Mouse (Mus musculus) embryo, embryonic 11 days (tissue): Measurements from ENCODE around the gene Ryr2.
"Not testable (repeated sequence)": the region's sequence is repeated elsewhere in the genome, so short reads cannot be mapped to it uniquely, and the experiment has no call there.

Experiments
- DNase-seq: peaks from one replicate; pipeline ENCODE4 v3.0.0-alpha.2; 2015

The Ryr2 gene

DNA sequence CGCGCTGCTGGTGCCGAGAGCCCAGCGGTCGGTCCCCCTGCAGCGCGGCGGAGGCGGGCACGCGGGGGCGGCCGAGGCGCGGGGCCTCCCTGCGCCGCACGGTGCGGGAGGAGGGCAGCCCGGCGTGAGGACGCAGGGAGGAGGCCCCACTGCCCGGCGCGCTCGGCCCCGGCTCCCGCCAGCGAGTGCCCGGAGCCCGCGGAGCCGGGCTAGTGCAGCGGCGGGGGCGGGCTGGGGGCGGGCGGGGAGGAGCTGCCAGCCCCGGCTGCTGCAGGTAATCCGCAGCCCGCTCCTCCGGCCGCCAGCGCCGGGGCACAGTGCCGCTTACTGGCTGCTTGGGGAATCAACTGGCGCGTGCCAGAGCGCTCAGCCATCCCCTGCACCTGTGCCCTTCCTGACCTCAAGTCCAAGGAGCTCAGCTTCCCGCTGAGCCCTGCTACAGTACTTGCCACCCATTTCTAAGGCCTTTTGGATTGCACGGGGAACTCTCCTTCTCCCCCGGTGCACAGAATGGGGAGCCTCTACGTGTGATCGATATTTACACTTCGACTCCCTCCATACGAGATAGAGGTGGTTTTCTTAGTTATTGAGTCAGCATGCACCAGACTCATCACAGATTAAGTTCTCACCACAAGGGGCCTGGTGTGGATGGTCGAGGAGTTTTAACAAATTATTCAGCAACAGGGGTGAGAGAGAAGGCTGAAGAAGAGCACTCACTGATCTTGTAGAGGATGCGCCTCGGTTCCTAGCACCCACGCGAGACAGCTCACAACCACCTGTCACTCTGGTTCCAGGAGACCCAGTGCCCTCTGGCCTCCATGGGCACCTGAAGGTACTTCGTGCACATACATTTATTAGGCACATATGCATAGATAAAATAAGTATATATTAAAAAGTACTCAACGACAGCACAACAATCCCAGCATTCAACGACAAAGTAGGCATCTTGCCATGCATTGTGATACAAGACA is at the start of gene Ryr2:
Ryr2 (minus strand) TSS at position 284 of the 971 bp plus-strand sequence.
- peak; percentile 86 for DNase-seq

DNA sequence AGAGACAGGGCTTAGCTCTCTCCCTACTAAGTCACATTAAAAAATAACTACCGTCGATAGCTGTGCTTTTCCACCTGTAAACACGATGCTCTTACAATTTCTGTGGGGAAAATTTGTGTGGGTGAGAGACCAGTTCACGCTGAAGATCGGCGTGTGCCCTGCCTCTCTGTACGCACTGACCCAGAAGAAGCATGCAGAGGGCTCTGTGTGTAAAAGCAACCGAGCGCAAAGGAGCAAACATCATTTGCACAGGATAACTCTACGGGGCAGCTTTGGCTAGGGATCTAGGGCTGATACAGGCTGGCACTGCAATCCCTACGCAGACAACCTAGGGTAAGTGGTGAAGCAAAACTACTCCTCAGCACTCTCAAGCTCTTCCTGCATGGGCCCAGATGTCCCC is 47.2 kb upstream of the Ryr2 start:
- DNase-seq, result no peak

DNA sequence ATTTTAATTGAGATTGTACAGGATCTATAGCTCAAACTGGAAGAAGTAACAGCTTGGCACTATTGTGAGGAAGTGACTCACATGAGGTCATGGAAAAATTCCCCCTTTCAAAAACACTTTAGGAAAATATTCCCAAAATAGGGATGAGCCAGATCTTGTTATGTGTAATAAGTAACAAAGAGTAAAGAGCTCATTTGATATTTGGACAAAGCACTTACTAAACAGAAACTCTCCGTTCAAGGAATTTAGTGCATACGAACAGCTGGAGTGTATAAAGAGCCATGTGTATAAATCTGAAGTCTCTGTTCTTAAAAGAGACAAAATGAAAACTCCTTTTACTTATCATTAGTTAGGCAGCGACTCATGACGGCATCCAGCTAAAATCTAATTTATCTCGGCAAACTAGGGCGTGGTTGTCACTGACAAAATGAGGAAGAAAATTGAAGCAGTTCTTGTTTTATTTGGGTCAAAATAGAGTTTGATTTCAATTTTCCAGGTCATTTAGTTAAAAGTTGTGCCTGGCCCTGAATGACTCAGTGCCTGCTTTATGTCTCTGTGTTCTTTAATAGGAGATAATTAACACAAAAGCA is 40.3 kb upstream of the Ryr2 start:
- no peak for DNase-seq

DNA sequence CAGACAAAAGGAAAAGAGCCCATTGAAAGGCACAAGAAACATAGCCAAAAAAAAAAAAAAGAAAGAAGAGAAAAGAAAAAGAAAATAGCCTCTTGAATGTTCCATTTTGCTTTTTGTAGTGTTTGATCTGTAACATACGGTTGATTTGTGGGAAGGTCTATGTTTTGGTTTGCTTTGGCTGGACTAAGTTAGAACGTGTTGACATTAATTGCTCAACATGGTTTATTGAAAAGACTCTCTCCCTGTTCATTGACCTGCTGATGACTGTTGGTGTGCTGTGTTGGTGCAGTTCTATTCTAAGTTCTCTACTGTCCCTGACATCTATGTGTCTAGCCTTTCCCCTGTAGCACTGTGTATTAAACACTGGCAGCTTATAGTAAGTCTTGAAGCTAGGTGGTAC is 39.7 kb upstream of the Ryr2 start:
- no peak for DNase-seq

DNA sequence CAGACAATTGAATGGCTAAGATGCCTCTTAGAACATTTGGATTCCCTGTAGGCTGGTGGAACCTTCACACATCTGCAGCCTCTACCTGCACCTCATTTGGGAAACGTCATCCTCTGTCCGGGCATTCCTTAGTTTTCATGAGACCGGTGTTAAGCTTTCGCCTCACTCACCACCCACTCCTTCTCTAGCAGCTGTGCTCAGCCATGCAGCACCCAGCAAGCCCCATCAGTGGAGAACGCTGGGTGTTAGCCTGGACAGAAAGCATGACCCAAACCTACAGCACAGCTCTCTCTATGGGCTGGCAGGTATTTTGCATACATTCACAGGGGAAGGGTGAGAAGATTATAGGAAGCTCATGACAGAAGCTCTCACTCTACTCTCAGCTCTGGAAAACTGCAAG is 36.6 kb upstream of the Ryr2 start:
- DNase-seq, result no peak

DNA sequence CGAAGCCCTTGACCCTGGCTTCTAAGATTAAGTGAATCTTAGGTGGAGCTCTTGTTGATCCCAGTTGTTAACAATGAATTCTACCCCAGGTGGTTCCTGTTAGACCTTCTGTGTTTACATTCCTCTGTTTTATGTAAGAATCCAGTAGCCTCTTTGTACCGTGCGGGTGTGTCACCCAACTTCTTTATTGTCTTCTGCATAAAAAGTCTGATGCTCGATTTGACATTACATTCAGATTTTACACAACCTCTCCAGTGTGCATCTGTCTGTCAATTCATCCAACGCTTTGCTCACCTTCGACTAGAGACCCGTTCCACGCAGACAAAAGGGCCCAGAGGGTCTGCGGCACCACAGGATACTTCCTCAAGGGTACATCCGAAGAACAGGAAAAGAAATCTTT is 29.7 kb upstream of the Ryr2 start:
- DNase-seq, result not testable (repeated sequence)

DNA sequence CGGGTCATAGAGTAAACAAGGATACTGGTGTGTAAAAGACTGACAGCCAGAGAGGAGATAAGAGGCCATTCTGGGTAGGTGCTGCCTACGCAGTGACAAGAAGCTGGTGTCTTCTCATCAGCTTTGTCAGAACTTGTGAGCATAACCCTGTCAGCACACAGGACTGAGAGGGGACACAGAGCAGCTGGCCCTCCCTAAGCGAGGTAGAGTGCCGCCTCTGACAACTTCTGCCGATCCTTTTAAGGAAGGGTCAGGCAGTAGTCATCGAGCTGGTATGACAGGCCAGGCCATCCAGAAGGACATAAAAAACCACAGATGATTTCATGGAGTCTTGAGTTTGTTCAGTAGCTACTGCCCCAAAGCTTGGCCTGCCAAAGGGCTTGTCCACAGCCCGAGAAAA is 26.8 kb upstream of the Ryr2 start:
- DNase-seq, result no peak

DNA sequence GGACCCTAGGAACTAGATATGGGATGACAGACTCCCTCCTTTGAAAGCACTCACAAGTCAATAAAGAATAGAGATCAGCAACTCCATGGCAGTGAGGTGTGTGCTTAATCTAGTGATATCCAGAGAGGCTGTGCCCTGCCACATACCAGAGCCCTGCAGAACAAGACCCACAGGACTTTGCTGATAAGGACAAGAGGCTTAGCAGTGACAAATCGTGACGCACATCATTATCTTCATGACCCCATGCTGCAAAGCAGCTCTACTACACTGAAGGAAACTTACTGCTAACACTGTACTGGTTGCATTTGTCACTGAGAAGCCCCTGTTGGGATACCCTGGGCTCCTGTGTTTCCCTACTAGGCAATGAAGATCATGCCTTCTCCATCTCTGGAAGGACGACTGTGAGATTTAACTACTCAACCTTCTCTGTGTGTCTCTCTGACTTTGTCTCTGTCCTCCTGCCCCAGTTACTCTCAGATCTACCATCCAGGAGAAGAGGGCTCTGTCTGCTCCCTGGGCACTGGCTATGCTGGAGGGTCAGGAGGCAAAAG is 25.5 kb upstream of the Ryr2 start:
- DNase-seq, result no peak

DNA sequence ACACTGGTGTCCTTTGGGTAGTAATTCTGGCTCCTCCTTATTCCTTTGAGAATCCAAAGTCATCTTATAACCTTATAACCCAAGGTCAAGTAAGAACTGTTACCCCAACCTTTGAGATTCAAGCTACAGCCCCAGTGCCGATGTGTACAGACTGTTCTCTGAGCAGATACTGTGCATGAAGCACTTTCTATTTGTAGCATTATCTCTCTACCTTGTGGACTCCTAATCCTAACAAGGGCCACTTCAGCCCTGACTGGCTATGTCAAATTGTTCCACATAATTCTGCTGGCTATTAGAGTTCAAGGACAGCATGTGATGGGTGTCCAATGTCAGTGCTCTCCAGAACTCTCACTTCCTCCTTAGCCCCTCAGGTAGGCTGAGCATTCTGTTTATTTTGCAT is 22.4 kb upstream of the Ryr2 start:
- DNase-seq, result no peak

DNA sequence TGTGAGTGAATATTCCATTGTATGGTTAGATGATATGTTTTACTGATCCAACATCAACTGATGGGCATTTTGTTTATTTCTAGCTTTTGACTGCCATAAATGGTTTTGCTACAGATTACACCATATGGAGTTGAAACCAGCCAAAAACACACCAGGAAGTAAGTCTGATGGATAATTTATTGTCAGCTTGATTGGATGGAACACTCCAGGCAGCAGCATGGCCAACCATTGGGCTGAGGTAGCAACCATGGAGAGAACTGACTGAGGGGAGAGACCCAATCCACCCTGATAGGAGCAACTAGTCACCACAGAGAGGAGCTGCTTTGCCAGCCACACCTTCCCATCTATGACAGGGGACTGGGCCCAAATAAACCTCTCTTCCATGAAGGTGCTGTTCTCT is 19.4 kb upstream of the Ryr2 start:
- DNase-seq, result no peak

DNA sequence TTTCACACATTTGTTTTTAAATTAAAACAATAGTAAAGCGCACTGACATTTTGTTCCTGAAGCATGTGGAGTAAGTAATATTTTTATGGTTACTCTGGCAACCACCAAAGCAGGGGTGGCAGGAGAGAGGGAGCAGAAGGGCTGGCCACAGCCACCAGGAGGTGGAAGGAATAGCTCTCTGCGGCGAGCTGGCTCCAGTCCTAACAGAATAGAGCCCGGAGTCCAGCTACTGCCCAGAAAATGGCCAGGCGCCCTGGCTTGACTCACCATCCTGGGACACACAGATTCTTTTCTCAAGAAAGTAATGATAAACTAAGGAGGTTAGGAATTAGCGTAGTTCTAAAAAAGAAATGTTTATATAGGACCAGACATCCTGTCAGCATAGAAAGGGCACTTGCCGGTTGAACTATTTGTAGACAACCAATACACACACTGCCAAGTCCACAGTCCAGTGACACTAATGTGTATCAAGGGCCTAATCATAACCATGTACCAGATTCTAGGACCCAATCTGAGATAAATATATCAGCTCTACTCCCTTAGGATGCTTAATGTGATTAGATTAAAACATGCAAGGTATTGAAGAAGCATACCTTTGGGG is 18.3 kb upstream of the Ryr2 start:
- DNase-seq, result no peak

DNA sequence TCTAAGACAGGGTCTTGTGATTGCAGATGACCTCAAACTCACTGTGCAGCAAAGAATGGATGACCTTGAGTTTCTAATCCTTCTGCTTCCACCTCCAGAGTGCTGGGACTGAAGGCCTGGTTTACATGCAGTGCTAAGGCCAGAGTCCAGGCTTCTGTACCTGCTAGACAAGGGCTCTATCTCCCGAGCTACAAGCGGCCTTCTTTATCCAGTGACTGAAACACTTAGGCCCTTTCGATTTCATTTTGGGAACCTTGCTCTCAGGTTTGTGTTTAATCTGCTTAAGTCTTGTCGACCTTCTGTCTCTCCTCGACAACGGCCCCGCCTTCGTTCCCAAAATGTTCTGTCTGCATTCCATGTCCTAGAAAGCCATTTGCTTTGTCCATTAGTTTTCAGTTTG is 8.8 kb upstream of the Ryr2 start:
- no peak for DNase-seq

DNA sequence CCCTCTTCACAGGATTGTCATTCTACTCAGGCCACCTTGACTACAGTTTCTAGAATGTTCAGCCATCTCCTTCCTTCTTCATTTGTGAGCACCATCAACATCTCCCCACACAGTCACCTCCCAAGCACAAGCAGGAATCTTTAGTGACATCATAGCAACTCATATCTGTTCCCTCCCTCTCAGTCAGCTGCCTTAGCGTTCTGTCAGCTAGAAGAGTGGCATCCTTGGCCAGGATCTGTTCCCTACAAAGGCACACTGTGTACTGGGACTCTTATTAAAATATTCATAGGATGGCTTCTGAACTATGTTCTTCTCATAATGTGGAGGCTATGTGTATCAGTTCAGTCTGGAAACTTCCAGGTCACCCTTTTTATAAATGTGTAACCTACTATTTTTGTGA is 8.1 kb upstream of the Ryr2 start:
- DNase-seq, result no peak

DNA sequence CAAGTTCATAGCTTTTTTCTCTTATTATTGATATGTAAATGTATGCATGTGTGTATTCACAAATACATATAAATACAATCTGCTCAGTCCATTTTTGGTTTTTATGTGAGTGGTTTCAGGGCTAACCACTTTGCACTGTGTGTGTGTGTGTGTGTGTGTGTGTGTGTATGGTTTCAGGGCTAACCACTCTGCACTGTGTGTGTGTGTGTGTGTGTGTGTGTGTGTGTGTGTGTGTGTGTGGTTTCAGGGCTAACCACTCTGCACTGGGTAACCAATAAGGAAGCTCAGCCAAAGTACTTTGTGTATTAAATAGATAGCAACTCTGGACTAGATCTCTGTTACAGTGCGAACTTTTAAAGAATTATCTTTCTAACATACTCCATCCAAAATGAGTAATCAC is 2.2 kb upstream of the Ryr2 start:
- no peak for DNase-seq

DNA sequence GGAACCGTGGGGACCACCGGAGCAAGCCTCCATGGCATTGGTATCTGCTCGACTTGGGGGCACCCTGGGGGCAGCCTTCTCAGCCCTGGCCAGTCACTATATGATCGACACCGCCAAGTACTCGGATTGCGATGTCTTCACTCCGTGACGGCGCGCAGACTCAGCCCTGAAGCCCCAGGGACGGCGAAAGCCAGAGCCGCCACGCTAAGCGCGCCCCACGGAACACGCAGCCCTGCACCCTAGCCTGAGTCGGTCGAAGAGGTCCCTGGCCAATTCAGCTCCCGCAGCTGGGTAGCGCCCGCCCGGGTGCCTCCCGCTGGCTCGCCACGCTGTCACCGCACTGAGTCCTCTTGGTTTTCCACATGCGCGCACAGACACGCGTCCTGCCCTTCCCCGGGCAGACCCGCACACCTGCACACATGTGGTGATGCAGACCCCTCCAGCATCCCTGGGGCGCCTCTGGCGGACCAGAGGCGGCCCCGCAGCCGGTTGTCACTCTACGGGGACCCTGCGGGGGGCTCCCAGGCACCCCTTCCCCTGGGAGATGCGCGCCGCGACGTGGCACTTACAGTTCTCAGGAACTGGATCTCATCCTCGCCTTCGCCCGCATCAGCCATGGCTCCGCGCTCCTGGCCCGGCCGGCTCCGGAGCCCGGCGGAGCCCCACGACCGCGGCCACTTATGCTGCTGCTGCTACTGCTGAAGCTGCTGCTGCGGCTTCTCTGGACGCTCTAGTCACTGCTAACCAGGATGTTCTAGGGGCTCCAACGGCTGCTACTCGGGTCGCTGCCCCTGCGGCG is 716 bp downstream of the Ryr2 start:
- peak; percentile 59 for DNase-seq

DNA sequence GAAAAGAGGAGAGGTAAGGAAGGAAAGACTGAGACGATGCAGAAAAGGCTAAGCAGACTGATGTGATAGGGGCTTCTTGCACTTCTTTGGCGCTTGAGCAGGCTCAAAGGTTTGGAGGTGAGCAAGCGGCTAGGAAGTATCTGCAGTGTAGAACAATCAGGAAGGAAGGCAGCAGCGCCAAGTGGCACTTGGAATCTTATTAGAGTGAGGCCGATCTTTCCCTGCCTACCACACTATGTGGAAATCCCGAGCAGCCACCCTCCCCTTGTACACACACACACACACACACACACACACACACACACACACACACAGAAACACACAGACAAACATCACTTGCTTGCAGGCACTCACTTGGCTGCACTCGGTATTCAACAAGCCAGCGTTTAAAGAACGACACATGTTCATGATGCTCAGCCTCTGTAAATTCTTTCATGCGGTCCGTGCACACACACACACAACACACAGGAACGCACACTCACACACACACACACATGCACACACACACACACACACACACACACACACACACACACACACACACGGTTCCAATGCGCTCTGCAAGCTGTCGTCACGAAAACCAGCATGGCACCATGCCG is 1.4 kb downstream of the Ryr2 start:
- DNase-seq, result no peak

DNA sequence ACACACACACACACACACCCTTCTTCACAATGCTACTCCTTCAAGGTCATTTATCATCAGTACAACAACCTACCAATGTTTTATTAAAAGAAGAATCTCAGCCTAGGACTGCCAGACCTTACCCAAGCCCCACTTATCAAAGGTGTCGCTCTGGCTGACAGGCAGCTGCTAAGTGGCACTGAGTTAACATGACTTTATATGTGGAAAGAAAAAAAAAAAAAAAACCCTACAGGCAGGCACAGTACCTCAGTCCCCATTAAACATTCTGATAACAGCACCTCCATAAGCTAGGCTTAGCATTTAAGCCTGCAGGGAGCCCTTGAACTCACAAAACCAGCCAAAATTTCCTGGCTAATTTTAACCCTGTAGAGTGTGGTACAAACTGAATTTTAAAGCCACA is 2.4 kb downstream of the Ryr2 start:
- DNase-seq, result no peak

DNA sequence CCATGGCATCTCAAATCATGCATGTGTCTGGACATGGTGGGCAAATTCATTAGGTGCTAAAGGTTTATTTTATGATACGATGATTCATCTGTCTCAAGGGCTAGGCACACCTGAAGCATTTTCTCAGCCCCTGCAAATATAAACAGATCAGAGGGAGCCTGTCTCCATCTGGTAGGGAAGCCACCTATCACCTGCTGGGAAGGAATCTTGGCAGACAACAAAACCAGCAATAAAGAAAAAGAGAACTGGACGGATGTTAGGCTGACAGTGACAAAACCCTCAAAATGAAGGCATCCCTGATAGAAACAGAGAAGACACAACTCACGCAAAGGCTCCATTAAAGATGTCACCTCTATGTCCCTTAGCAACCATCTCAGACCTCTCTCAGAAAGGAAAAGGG is 3.7 kb downstream of the Ryr2 start:
- DNase-seq, result no peak

DNA sequence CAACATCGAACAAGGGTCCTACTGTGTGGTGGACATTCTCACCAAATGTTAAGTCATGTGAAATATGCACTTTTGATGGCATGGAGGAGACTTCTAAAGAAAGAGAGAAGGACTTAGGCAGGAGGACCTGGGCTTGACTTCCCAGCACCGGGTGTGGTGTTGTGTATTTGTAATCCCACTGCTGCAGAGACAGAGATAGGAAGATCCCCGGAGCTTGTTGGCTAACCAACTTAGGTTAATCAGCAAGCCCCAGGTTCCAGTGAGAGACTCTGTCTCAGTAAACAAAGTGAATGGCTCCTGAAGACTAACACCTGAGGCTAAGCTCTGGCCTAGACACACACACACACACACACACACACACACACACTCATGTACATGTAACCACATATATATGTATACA is 7.3 kb downstream of the Ryr2 start:
- no peak for DNase-seq

DNA sequence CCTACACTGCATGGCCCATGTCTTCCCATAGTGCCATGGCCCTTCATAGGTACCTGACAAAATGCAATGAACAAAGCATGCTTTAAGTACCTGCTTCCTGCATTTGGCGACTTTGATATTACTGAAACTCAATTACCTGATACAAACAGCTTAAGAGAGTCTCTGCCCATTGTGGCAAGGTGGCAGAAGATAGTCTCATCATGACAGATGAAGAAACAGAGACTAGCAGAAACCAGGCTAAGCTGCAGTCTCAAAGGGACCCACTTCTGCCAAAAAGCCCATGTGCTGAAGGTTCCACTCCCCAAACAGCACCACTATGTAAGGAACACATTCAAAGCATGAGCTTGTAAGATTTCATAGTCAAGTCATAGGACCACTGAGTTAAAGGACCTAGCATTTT is 7.8 kb downstream of the Ryr2 start:
- no peak for DNase-seq

DNA sequence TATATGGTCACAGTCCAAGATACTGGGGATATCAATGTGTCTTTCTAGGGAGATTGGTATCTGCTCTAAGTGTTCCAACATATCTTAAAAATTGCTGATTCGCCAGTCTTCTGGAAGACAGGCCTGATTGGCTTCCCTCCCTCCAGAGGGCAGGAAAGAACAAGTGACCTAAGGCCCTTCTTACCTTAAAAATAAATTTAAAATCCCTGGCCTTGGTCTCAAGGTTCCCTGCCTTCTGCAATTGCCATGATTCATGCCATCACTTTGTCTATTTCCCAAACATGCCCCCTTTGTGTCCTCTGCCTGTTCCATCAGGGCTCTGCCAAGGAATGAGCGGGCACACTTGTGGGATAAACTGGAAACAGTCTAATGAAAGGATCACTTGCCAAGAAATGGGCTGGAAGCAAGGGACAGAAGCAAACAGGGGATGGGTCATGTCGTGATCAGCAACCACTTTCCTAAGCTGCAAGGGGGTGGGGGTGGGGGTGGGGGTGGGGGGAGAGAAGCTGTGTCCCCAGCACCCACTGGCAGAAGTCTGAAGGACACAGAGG is 10.3 kb downstream of the Ryr2 start:
- no peak for DNase-seq

DNA sequence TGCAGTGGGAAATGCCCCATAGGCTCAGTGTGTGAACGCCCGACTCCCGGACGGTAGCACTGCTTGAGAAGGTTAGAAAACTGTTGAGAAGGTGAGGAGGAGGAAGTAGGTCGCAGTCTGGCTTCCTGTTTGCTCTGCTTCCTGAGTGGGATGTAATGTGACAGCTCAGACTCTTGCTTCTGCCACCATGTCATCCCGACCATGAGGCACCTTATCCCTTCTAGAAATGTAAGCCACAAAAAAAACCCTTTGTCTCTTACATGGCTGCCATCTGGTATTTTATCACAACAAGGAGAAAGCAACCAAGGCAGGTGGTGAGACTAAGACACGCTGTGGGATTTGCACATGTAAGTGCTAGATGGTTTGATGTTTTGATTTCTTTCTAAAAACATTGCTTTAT is 12.2 kb downstream of the Ryr2 start:
- DNase-seq, result no peak
